Mouse (Mus musculus) CD4-positive helper T cell, adult 2 months (primary cell): ENCODE data around the gene Lrguk.

ENCODE experiments used
- DNase-seq: peaks from one replicate; pipeline ENCODE4 v3.0.0-alpha.2; 2012; ENCODE audit warnings: low read depth, missing footprints, low spot score

The Lrguk gene

GRCm38 (mm10) chr6:34028933-34029745 lies at the start of gene Lrguk:
Gene Lrguk, plus strand, starts transcription at chr6:34029448.
- DNase-seq: peak; percentile 88

GRCm38 (mm10) chr6:33982709-33983108 lies 46.5 kb upstream of the Lrguk start:
- no peak for DNase-seq

- DNase-seq: no peak
Observed at GRCm38 (mm10) chr6:33987132-33987531, 42.1 kb upstream of the Lrguk start.

- no peak for DNase-seq
Observed at GRCm38 (mm10) chr6:33992213-33993034, 36.8 kb upstream of the Lrguk start.

- DNase-seq: no peak
Observed at GRCm38 (mm10) chr6:33993842-33994241, 35.4 kb upstream of the Lrguk start.

- no peak for DNase-seq
Observed at GRCm38 (mm10) chr6:33998590-33998989, 30.7 kb upstream of the Lrguk start.

GRCm38 (mm10) chr6:33999530-33999929 lies 29.7 kb upstream of the Lrguk start:
- DNase-seq: no peak

- no peak for DNase-seq
Observed at GRCm38 (mm10) chr6:34000644-34001043, 28.6 kb upstream of the Lrguk start.

- DNase-seq: no peak
Observed at GRCm38 (mm10) chr6:34003033-34003432, 26.2 kb upstream of the Lrguk start.

- DNase-seq: no peak
Observed at GRCm38 (mm10) chr6:34013469-34013868, 15.8 kb upstream of the Lrguk start.

- no peak for DNase-seq
Observed at GRCm38 (mm10) chr6:34029746-34030027, 439 bp downstream of the Lrguk start.

GRCm38 (mm10) chr6:34034096-34034495 lies 4.8 kb downstream of the Lrguk start:
- DNase-seq: no peak

GRCm38 (mm10) chr6:34034577-34035461 lies 5.6 kb downstream of the Lrguk start:
- DNase-seq: no peak

- peak; percentile 62 for DNase-seq
Observed at GRCm38 (mm10) chr6:34040624-34041235, 11.5 kb downstream of the Lrguk start.

- DNase-seq: no peak
Observed at GRCm38 (mm10) chr6:34041589-34042280, 12.5 kb downstream of the Lrguk start.

GRCm38 (mm10) chr6:34044228-34044811 lies 15.1 kb downstream of the Lrguk start:
- DNase-seq: no peak

- DNase-seq: no peak
Observed at GRCm38 (mm10) chr6:34044846-34045540, 15.7 kb downstream of the Lrguk start.

GRCm38 (mm10) chr6:34046551-34047186 lies 17.4 kb downstream of the Lrguk start:
- DNase-seq: no peak

- DNase-seq: no peak
Observed at GRCm38 (mm10) chr6:34049433-34049832, 20.2 kb downstream of the Lrguk start.
